Mouse (Mus musculus): ENCODE measurements around the gene N4bp3.

The N4bp3 gene

DNA sequence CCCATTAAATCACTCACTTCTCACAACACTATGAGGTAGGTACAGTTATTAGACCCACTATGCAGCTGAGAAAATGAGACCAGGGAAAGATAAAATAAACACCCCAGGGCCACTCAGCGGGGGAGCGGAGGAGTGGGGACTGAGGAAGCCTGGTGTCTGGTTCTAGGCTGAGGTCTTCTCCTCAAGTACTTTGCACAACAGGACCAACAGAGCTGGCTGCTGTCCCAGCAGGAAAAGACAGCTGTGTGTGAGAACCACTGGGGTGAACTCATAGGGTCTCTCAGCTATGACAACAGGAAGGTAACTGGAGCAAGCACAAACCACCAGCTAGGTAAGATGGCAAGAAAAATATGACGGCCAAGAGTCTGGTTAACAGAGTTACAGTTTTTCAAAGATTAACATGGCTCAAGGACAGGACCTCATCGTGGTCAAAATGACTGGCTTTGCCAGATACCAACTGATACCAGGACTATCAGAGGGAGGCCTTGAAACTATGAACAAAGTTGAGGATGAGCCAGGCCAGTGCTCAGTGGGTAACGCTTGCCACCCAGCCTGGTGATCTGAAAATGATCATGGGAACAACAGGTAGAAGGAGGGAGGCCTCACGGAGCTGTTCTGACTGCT is 18.4 kb downstream of the N4bp3 start:
- in situ Hi-C loops (cut with MboI, MseI) = no loop called here

DNA sequence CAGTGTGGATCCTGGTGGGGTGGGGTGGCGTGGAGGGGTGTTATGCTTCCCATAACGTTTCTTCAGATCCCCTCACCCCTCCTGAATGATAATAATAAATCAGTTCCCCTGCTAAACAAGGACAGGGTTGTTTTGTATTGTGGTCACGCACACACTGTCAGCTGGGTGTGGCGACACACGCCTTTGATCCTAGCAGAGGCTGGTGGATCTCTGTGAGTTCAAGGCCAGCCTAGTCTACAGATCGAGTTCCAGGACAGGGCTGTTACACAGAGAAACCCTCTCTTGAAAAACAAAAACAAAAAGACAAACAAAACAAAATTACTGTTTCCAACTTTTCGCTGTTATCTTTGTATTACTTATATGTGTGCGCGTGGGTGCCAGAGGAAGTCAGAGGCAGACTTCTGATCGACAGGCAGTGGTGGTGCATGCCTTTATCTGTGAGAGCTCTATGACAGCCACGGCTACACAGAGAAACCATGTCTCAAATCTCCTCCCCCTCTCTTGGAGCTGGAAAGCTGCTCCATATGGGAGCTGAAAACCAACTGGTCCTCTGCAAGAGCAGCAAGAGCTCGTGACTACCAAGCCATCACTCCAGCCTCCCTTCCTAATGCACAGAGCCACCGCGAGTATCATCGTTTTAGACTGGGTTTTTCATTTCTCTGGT is 20.9 kb downstream of the N4bp3 start:
- in situ Hi-C loops (cut with MboI, MseI) = no loop called here

DNA sequence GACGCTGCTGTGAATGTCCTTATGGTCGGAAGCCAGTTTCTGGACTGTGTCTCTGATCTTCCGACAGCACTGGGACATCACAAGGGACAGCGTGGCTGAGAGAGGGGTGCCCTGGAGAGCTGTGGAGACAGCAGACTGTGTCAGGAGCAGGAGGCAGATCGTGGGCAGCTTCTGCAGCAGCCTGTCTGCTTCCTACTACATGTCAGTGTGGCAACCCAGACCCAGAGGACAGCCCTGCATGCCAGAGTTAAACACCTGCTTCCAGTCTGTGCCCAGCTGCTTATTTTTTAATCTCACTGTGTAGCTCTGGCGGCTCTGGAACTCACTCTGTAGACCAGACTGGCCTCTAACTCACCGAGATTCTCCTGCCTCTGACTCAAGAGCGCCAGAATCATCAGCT is 22.7 kb downstream of the N4bp3 start:
- in situ Hi-C loops (cut with MboI, MseI) = no loop called here

DNA sequence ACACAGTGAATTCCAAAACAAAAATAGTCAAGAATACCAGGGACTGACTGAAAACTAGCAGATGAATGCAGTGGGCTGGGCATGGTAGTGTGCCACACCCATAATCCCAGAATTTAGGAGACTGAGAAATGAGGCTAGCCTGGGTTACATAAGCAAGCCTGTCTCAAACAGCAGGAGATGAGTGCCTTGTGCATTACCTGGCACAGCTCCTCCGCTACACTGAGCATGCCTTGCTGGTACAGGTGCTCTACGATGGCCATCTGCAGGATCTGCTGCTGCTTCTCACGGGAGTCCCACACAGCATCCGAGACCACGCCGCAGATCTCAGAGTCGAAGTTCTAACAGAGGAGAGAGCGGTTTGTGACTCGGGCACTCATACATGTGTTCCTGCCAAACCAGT is 23.2 kb downstream of the N4bp3 start:
- in situ Hi-C loops (cut with MboI, MseI) = no loop called here

DNA sequence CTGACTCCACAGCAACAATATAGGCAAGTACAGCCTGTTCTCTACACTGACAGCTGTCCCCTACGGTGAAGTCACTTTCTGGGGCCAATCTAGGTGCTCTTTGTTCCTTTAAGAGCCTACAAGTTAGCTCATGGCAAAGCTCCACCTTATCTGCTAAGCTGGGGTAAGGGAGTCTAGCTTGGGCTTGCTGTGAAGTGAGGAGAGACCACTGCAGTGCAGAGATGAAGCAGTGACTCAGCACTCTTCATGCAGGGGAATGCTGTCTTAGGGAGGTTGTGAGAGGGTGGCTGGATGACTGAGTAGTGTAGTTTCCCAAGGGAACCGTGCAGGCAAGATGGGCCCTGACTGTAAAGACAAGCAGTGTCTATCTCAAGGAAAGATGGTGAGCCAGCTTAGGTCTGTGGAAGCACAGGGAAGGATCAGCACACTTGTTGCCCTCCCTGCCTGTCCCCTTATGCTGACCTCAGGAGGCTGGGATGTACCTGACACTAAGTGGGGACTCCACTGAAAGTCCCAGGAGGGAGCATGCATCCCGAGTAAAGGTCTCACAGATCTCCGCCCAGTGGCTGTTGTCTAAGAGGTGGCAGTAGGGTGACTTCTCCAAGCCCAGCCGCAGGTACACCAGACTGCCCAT is 25.3 kb downstream of the N4bp3 start:
- in situ Hi-C loops (cut with MboI, MseI) = no loop called here

DNA sequence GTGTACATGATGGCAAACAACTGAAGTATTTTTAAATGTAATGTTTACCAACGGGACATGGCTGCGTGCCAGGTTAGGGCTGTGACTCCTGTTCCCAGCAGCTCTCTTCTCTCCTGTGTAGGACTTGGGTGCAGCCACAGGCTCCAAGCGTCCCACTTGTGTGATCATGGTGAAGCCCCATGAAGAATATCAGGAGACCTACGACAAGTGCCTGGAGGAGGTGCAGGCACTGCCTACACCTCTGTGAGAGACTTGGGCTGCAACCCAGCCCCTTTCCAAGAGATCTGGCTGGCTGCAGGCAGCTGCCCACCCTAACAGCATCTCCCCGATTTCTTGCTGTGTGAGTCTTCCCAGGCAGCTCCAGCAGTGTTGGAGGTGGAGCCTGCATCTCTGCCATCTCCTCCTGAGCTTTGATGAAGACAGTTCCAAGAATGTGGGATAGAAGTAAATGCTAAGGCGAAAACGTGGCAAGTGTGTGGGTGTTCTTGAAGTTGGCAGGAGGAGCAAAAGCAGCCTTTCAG is 27.6 kb downstream of the N4bp3 start:
- in situ Hi-C loops (cut with MboI, MseI) = no loop called here

DNA sequence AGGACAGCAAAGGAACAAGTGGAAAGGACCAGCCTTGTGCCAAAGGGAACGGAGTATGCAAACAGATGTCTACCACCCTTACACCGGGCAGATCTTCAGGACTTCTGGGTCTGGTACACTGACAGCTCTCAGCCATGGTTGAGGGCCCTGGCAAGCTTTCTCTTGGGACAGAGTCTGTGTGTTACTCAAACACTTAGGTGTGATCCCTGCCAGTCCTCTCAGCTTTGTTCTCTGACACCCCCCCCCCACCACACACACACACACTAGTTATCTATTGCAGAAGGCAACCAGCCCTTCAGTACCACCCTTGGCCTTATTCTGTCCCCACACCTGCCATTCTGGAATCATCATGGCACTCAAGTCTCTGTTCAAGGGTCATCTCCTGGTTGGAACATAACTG is 28.9 kb downstream of the N4bp3 start:
- in situ Hi-C loops (cut with MboI, MseI) = no loop called here

DNA sequence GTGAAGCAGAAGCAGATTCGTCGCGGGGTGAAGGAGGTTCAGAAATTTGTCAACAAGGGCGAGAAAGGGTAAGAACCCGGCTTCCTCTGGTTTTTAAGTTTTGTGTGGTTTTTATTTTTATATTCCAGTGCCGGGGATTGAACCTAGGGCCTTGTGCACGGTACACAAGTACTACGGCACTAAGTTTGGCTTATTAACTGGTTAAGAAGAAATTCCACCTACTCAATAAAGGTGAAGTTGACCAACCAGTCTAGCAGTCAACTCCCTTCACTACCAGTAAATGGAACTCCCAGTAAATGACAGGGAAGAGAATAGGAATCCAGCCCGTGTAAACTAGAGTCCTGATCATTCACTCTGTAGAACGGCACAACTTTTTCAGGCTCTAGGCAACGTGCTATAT is 30.6 kb downstream of the N4bp3 start:
- in situ Hi-C loops (cut with MboI, MseI) = no loop called here

DNA sequence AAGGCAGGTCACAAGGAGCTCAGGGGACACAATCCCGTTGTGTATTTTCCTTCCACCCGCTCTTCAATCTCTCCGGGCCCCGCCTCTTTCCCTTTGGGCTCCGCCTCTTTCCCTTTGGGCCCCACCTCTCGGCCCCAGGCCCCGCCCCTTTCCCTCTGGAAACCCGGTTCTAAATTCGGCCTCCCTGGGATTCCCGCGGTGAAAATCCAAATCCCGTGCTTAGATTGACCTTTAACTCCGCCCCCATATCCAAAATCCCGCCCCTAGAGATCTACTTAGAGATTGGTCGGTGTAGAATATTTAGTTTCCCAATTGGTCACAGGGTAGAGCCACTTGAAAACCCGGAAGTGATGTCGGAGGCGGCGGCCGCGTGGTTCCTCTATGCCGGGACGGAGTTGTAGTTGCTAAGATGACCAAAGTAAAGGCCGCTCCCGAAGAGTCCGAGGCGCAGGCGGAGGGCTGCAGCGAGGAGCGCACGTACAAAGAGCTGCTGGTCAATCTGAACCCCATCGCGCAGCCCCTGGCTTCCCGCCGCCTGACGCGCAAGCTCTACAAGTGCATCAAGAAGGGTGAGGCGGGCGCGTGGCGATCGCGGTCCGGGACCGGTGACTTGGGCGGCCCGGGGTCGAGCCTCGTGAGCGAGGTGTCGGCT is 31.1 kb downstream of the N4bp3 start, which contains the start of gene Nhp2:
Gene Nhp2, plus strand, starts transcription at position 327 of the 652 bp plus-strand sequence.
- in situ Hi-C loops (cut with MboI, MseI) = loop anchor here (5.0 kb wide), 1 partner anchor 63 kb away; no protein-coding TSS in a partner anchor

DNA sequence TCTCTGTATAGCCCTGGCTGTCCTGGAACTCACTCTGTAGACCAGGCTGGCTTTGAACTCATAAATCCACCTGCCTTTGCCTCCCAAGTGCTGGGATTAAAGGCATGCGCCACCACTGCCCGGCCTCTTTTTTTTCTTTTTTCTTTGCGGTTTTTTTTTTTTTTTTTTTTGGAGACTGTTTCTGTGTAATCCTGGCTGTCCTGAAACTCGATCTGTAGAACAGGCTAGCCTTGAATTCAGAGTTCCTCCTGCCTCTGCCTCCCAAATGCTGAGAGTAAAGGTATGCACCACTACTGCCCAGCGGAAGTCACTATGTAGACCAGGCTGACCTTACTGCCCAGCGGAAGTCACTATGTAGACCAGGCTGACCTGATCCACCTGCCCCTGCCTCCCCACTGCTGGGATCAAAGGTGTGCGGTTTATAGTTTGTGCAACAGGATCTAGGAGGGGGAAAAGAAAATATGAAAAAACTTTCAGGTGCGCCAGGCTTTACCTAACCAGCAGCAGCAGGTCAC is 31.7 kb downstream of the N4bp3 start:
- in situ Hi-C loops (cut with MboI, MseI) = loop anchor here (5.0 kb wide), 1 partner anchor 63 kb away; no protein-coding TSS in a partner anchor

DNA sequence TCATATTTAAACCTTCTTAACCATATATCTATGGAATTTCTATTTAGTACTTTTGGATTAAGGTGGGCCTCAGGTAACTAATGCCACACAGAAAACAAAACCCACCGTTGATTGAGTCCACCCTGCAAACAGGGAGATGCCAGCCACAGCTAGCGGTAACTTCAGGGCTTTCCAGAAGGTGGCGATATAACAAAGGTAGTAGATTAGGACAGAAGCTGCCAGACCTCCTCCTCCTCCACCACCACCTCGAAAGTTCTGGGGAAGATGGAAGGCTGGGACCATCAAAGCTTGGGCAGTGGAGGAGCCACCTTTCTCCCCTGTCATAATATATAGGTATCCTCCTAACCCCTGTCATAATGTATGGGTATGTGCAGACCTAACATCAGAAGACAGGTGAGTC is 32.9 kb downstream of the N4bp3 start:
- in situ Hi-C loops (cut with MboI, MseI) = loop anchor here (5.0 kb wide), 1 partner anchor 65 kb away; no protein-coding TSS in a partner anchor

DNA sequence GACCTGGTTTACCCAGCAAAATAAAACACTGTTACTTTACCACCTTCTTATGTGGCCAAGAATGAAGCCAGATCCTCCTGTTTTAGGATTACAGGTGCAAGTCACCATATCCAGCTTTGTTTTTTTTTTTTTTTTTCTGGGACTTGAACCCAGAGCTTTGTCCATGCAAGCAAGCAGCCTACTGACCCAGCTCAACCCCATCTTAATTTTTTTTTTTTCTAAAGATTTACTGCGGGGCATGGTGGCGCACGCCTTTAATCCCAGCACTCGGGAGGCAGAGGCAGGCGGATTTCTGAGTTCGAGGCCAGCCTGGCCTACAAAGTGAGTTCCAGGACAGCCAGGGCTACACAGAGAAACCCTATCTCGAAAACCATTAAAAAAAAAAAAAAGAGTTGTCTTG is 34.5 kb downstream of the N4bp3 start:
- in situ Hi-C loops (cut with MboI, MseI) = loop anchor here (5.0 kb wide), 1 partner anchor 66 kb away; no protein-coding TSS in a partner anchor

DNA sequence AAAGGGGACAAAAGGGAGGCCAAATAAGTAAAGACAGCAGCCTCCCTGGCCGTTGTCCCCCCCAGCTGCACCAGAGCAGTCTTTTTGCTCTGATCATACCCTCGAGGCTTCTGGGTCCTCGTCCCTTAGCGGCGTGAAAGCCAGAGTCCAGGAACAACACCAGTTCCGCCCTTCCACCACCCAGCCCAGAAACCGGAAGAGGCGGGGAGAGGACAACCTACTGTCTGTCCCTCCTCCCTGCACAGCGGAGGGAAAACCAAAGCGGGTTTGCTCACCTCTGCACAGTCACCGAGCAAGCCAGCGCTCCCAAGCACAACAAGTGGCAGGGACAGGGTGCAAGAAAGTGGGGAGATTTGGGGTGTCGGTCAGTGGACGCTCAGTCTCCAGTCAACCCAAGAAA is 35.0 kb downstream of the N4bp3 start:
- in situ Hi-C loops (cut with MboI, MseI) = loop anchor here (5.0 kb wide), 1 partner anchor 67 kb away; no protein-coding TSS in a partner anchor

DNA sequence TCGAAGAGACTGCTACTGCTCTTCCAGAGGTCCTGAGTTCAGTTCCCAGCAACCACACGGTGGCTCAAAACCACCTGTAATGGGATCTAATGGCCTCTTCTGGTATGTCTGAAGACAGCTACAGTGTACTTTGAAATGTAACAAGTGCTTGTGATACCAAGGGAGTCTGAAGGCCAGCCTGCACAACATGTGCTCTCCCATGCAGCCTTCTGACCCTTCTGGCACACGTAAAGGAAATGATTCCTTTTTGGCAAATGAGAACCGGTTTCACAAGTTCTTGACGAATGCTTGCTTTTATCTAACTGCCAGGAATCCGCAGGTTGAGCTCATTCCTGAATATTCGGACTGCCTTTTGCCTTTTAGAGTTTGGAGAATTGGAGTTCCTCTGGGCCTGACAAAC is 35.5 kb downstream of the N4bp3 start:
- in situ Hi-C loops (cut with MboI, MseI) = loop anchor here (5.0 kb wide), 1 partner anchor 67 kb away; no protein-coding TSS in a partner anchor

DNA sequence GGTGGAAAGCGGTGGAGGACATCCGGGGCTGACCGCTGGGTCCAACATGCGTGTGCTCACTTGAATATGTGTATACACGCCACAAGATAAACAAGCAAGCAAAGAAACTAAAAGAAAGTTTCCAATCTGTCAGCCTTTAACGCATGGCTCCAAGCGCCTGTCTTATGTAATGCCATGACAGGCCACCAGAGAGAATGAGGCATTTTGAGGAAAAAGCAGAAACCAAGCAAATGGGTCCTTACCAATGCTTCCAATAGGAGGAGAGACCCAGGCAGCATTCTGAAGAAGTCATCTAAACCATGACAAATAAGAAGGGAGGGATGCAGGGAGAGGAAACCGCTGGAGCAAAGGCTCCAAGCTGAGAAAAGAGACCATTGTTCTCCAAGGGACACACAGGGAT is 36.4 kb downstream of the N4bp3 start:
- in situ Hi-C loops (cut with MboI, MseI) = no loop called here

DNA sequence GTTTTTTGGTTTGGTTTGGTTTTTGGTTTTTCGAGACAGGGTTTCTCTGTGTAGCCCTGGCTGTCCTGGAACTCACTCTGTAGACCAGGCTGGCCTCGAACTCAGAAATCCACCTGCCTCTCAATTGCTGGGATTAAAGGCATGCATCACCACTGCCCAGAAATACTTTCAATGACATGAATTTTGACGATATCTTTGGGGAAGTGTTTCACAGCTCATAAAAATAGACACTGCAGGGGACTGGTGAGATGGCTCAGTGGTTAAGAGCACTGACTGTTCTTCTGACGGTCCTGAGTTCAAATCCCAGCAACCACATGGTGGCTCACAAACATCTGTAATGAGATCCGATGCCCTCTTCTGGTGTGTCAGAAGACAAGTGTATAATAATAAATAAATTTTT is 40.7 kb downstream of the N4bp3 start:
- in situ Hi-C loops (cut with MboI, MseI) = loop anchor here (10.0 kb wide), 1 partner anchor 1685 kb away; no protein-coding TSS in a partner anchor

DNA sequence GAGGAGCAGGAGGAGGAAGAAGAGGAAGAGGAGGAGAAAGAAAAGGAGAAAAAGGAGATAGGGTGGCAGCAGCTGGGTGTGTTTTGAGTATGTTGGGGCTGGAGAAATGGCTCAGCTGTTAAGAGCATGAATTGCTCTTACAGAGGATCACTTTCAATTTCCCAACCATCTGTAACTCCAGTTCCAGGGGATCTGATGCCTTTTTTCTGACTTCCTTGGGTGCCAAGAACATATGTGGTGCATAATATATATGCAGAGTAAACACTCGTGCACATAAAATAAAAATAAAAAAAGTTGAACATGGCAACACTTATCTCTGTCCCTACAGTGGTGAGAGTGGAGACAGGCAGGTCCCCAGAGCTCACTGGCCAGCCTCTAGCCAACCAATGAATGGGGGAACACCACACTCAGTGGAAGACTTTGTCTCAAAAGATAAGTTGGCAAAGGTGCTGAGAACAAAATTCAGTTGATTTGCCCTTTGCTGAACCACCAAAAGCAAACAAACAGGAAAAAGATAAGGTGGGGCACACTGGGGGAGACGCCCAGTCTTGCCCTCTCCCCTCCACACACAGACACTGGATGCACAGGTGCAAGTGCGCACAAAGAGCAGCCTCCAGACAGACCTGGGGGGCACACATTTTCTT is 41.3 kb downstream of the N4bp3 start:
- in situ Hi-C loops (cut with MboI, MseI) = loop anchor here (10.0 kb wide), 1 partner anchor 1685 kb away; no protein-coding TSS in a partner anchor

DNA sequence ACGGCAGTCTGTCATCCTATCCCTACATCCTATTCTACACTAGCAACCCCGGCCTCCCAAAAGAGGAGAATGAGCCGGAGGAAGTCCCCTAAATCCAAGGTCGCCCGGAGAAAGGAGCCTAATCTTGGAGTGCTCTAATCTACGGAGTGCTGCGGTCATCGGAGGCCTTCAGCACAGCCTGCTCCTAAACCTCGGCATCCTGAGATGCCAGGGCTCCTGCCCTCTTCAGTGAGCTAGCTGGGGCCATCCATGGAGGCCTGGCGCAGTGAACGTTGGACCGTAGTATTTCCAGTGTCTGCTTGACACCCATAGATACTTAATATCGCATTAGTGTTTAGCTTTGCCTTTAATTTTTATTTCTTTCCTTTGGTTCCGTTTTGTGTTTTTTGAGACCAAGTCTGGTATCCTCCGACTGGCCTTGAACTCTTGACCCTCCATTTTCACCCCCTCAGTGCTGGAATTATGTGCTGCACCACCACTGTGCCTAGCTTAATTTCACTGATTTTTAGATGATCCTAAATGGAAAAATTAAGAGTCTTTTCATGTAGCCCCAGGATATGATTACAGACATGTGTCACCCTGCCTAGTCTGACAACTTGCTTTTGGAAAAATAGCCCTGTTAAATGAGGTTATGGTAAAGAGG is 43.4 kb downstream of the N4bp3 start:
- in situ Hi-C loops (cut with MboI, MseI) = loop anchor here (10.0 kb wide), 1 partner anchor 1688 kb away; no protein-coding TSS in a partner anchor

DNA sequence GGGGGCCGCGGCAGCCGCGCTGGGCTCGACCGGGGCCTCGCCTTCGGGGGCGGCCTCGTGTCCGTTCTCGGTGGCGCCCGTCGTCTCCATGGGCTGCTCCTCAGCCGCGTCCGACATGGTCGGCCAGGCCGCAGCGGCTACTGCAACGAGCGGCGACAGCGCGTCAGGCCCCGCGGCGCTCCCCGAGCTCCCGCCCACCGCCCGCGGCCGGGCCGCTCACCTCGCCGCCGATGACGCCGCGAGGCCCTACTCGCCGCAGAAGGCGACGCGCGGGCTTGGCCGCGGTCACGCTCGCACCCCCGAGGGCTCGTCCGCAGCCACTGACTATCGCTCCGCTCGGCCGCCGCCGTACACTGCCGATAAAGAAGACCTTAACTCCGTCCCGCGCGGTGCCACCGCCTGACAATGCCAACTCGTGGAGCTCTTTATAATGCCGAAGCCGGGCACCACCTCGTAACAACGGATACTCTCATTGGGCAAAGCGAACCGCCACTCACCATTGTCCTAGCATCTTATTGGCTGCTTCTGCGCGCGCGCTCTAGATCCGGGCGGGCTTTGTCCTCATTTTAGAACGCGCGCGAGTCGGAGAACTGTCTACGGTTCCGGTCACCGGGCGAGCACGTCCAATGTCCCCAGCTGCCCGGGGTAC is 44.1 kb downstream of the N4bp3 start, which contains the start of gene Hnrnpab:
Gene Hnrnpab, minus strand, starts transcription at position 401 of the 649 bp plus-strand sequence.
- in situ Hi-C loops (cut with MboI, MseI) = loop anchor here (10.0 kb wide), 1 partner anchor 1688 kb away; no protein-coding TSS in a partner anchor
